In genomic region chr5:136061567-136061966, GRCm38 (mm10) we compare ENCODE assay signal across 9 mouse cellular contexts. TPM values are rescaled to one million over a fixed set of nuclear protein-coding genes. Genes with fewer than 3 reads are reported as not detected.
A peak's percentile ranks its signal among the peaks of the same experiment; 100 is the strongest.
DNase-seq lines count a peak whose midpoint lies in the region; ATAC-seq and TF ChIP-seq lines count a peak whose summit lies in the region.
"Had no signal": no experiment of that assay in that cellular context is flagged by ENCODE, and none has a peak within 500 bp of the region (broad histone marks: within the 10 kb centered on the region; RNA-seq: fewer than 3 reads in every experiment).

No protein-coding gene starts in this region.

- H3K4me3 ChIP-seq in forebrain, embryonic 14.5 days (ENCODE audit: low read depth, low read length): no peak overlapping the region
- no peak overlapping the region for H3K4me3 ChIP-seq in forebrain, embryonic 12.5 days (replicated peaks)
- H3K4me3 ChIP-seq in bone marrow, adult 2 months (replicated peaks; ENCODE audit: control insufficient read depth, low read depth, low read length): no peak overlapping the region
- H3K4me3 ChIP-seq in intestine, embryonic 16.5 days (ENCODE audit: low read length): no peak overlapping the region
- H3K4me3 ChIP-seq: midbrain, embryonic 12.5 days had no signal

- peak; percentile 66 for DNase-seq in forebrain, embryonic 14.5 days (ENCODE audit: low spot score)
- peak; percentile 75 for DNase-seq in forelimb bud, embryonic 11.5 days (ENCODE audit: low read depth, low spot score)
- peak; percentile 63 to 73 for DNase-seq in left cerebral cortex, postnatal 25 days (ENCODE audit: low spot score in 2 of 2)
- DNase-seq in monocyte, adult 2 months (ENCODE audit: low read depth in 1 of 2, low spot score in 2 of 2): peak; percentile 16 to 65
- peak; percentile 74 to 92 for DNase-seq in spleen, postnatal 4 days (ENCODE audit: low spot score in 2 of 2)

- no peaks in the 10 kb centered on the region for H3K4me1 ChIP-seq in forebrain, embryonic 14.5 days (ENCODE audit: control insufficient read depth, insufficient read depth, low read length)
- H3K4me1 ChIP-seq in forebrain, embryonic 12.5 days: no peaks in the 10 kb centered on the region
- H3K4me1 ChIP-seq in bone marrow, adult 2 months (ENCODE audit: control insufficient read depth, insufficient read depth, low read length): no peaks in the 10 kb centered on the region
- 0 out of 2 replicates have a peak, but pooled peaks cover 6% of the 10 kb centered on the region for H3K4me1 ChIP-seq in intestine, embryonic 16.5 days (ENCODE audit: control insufficient read depth, insufficient read depth, low read length)

- H3K27me3 ChIP-seq in forebrain, embryonic 14.5 days (replicated peaks; ENCODE audit: control insufficient read depth, insufficient read depth, low read length): no peaks in the 10 kb centered on the region
- H3K27me3 ChIP-seq in forebrain, embryonic 12.5 days: peaks cover 10% of the 10 kb centered on the region
- no peaks in the 10 kb centered on the region for H3K27me3 ChIP-seq in intestine, embryonic 16.5 days (replicated peaks; ENCODE audit: control insufficient read depth, insufficient read depth, low read length)

- ATAC-seq in forebrain, embryonic 14.5 days: no peak
- no peak for ATAC-seq in forebrain, embryonic 12.5 days (ENCODE audit: low FRiP score)
- peak; percentile 29; the same call in 1 of the 2 replicates for ATAC-seq in intestine, embryonic 16.5 days

- no peak for TF ChIP-seq POLR2A in bone marrow, adult 2 months (IDR thresholded peaks at IDR 0.05; ENCODE audit: borderline replicate concordance, control insufficient read depth, low read depth, low read length)

- WGBS in forebrain, embryonic 14.5 days: 10% methylated on average over 12 of the region's 12 CpGs
- WGBS in forebrain, embryonic 12.5 days: 12% methylated on average over 12 of the region's 12 CpGs
- WGBS in bone marrow, adult 2 months: 18% methylated on average over 12 of the region's 12 CpGs
- 9% methylated on average over 12 of the region's 12 CpGs for whole genome bisulfite sequencing in intestine, embryonic 16.5 days

- no peaks in the 10 kb centered on the region for H3K9me3 ChIP-seq in forebrain, embryonic 14.5 days (replicated peaks; ENCODE audit: control insufficient read depth, low read length)
- no peaks in the 10 kb centered on the region for H3K9me3 ChIP-seq in forebrain, embryonic 12.5 days
- no peaks in the 10 kb centered on the region; the same call in 1 of the 2 replicates for H3K9me3 ChIP-seq in intestine, embryonic 16.5 days (ENCODE audit: control insufficient read depth, low read length)
- H3K9me3 ChIP-seq: midbrain, embryonic 12.5 days had no signal

- no peak overlapping the region for H3K9ac ChIP-seq in forebrain, embryonic 14.5 days (ENCODE audit: low read length)
- no peak overlapping the region for H3K9ac ChIP-seq in forebrain, embryonic 12.5 days
- H3K9ac ChIP-seq in intestine, embryonic 16.5 days (ENCODE audit: low read depth, low read length): no peak overlapping the region
- H3K9ac ChIP-seq: midbrain, embryonic 12.5 days had no signal

- intact Hi-C loops in left cerebral cortex, postnatal 25 days (cut with DNase I): loop anchor here (5.0 kb wide), 3 partner anchors 79 to 184 kb away; partner anchors contain the start of gene Zp3

- no peak overlapping the region for H3K4me2 ChIP-seq in forebrain, embryonic 14.5 days (ENCODE audit: low read length)
- H3K4me2 ChIP-seq in forebrain, embryonic 12.5 days: no peak overlapping the region
- H3K4me2 ChIP-seq in intestine, embryonic 16.5 days (ENCODE audit: low read depth, low read length): no peak overlapping the region
- H3K4me2 ChIP-seq: midbrain, embryonic 12.5 days had no signal

- TF ChIP-seq CTCF in bone marrow, adult 2 months (IDR thresholded peaks at IDR 0.05; ENCODE audit: control insufficient read depth, insufficient read depth, low read length): peak; percentile 94

- H3K36me3 ChIP-seq in forebrain, embryonic 14.5 days (ENCODE audit: control insufficient read depth, insufficient read depth, low read length): no peaks in the 10 kb centered on the region
- no peaks in the 10 kb centered on the region for H3K36me3 ChIP-seq in forebrain, embryonic 12.5 days (replicated peaks)
- H3K36me3 ChIP-seq in intestine, embryonic 16.5 days (ENCODE audit: control insufficient read depth, insufficient read depth, low read length): no peaks in the 10 kb centered on the region
- H3K36me3 ChIP-seq: midbrain, embryonic 12.5 days had no signal

- H3K27ac ChIP-seq in forebrain, embryonic 14.5 days (ENCODE audit: low read depth, low read length): no peak overlapping the region
- no peak overlapping the region for H3K27ac ChIP-seq in forebrain, embryonic 12.5 days
- H3K27ac ChIP-seq in bone marrow, adult 2 months (ENCODE audit: control insufficient read depth, insufficient read depth, low read depth, low read length, poor library complexity): no peak overlapping the region
- no peak overlapping the region for H3K27ac ChIP-seq in intestine, embryonic 16.5 days (ENCODE audit: low read length)
- H3K27ac ChIP-seq: midbrain, embryonic 12.5 days had no signal

RNA-seq across cellular contexts. Expression of gene Upk3bl, which starts 7.3 kb away (rescaled TPM):
- polyA plus RNA-seq in forebrain, embryonic 14.5 days (2014; fragmentation: Nextera tagmentation; extraction: Ambion mirVana): not detected in 2 replicates
- 0.32 and 0.92 TPM in 2 replicates for polyA plus RNA-seq in forebrain, embryonic 12.5 days (2016; fragmentation: Nextera tagmentation; extraction: Ambion mirVana)
- not detected in 2 replicates for polyA plus RNA-seq in bone marrow, adult 2 months (2011; ENCODE audit: insufficient read depth, insufficient read length, low replicate concordance, missing spikeins)
- polyA plus RNA-seq in intestine, embryonic 16.5 days (2015; fragmentation: Nextera tagmentation; extraction: Ambion mirVana): 0.82 and 2.3 TPM in 2 replicates
- not detected for total RNA-seq in left cerebral cortex, postnatal 25 days (2021)

RNA-seq across cellular contexts. Expression of gene Rasa4, which starts 22.1 kb away (rescaled TPM):
- polyA plus RNA-seq in forebrain, embryonic 14.5 days (2014; fragmentation: Nextera tagmentation; extraction: Ambion mirVana): 4.9 and 6.7 TPM in 2 replicates
- polyA plus RNA-seq in forebrain, embryonic 12.5 days (2016; fragmentation: Nextera tagmentation; extraction: Ambion mirVana): 6.2 and 8.0 TPM in 2 replicates
- polyA plus RNA-seq in bone marrow, adult 2 months (2011; ENCODE audit: insufficient read depth, insufficient read length, low replicate concordance, missing spikeins): 16.7 and 31.3 TPM in 2 replicates
- 16.6 and 18.5 TPM in 2 replicates for polyA plus RNA-seq in intestine, embryonic 16.5 days (2015; fragmentation: Nextera tagmentation; extraction: Ambion mirVana)
- total RNA-seq in left cerebral cortex, postnatal 25 days (2021): 1 to 10 TPM; 3.5 to 5.0 TPM

RNA-seq across cellular contexts. Expression of gene Upk3b, which starts 23.3 kb away (rescaled TPM):
- polyA plus RNA-seq in forebrain, embryonic 14.5 days (2014; fragmentation: Nextera tagmentation; extraction: Ambion mirVana): not detected in 2 replicates
- polyA plus RNA-seq in forebrain, embryonic 12.5 days (2016; fragmentation: Nextera tagmentation; extraction: Ambion mirVana): not detected in 2 replicates
- polyA plus RNA-seq in bone marrow, adult 2 months (2011; ENCODE audit: insufficient read depth, insufficient read length, low replicate concordance, missing spikeins): not detected in 2 replicates
- 44.4 and 47.8 TPM in 2 replicates for polyA plus RNA-seq in intestine, embryonic 16.5 days (2015; fragmentation: Nextera tagmentation; extraction: Ambion mirVana)
- total RNA-seq in left cerebral cortex, postnatal 25 days (2021): not detected

RNA-seq across cellular contexts. Expression of gene Polr2j, which starts 54.9 kb away (rescaled TPM):
- 255 and 310 TPM in 2 replicates for polyA plus RNA-seq in forebrain, embryonic 14.5 days (2014; fragmentation: Nextera tagmentation; extraction: Ambion mirVana)
- 246 and 256 TPM in 2 replicates for polyA plus RNA-seq in forebrain, embryonic 12.5 days (2016; fragmentation: Nextera tagmentation; extraction: Ambion mirVana)
- 54.8 and 82.1 TPM in 2 replicates for polyA plus RNA-seq in bone marrow, adult 2 months (2011; ENCODE audit: insufficient read depth, insufficient read length, low replicate concordance, missing spikeins)
- 212 and 230 TPM in 2 replicates for polyA plus RNA-seq in intestine, embryonic 16.5 days (2015; fragmentation: Nextera tagmentation; extraction: Ambion mirVana)
- 10 to 100 TPM; 71.5 to 83.9 TPM for total RNA-seq in left cerebral cortex, postnatal 25 days (2021)

Comparison
In these comparisons a context has a peak if more than half of its experiments do, and no peak if none do; other contexts are left out.
1. RNA of gene Upk3b, which starts 23.3 kb away (polyA plus RNA-seq): 44.4 to 47.8 TPM in intestine, embryonic 16.5 days; not detected in forebrain, embryonic 12.5 days, not detected in forebrain, embryonic 14.5 days and not detected in bone marrow, adult 2 months; every median in the first group is over 10 times any median in the second.
2. Peak in every context shown above with its lines, with median percentiles within 50 percentile points of each other: DNase-seq.